Mouse (Mus musculus): ENCODE data around the gene Taf7l.

Taf7l gene

GRCm38 (mm10) chrX:134476290-134476689 is at the start of gene Taf7l:
Taf7l (minus strand) TSS chrX:134476490.
- in situ Hi-C loops (cut with MboI; ENCODE audit: low pct_unique_long_range_greater_than_20kb in 1 of 2, low sequenced_read_pairs in 2 of 2, unreplicated experiment in 1 of 2): no loop called here

GRCm38 (mm10) chrX:134525260-134525659 is 49.0 kb upstream of the Taf7l start:
- in situ Hi-C loops (cut with MboI; ENCODE audit: low pct_unique_long_range_greater_than_20kb in 1 of 2, low sequenced_read_pairs in 2 of 2, unreplicated experiment in 1 of 2): no loop called here

- in situ Hi-C loops (cut with MboI; ENCODE audit: low pct_unique_long_range_greater_than_20kb in 1 of 2, low sequenced_read_pairs in 2 of 2, unreplicated experiment in 1 of 2): loop anchor here in 1 of 2 experiments (25.0 kb wide), 1 partner anchor 386 kb away; no protein-coding TSS in a partner anchor
Measured at GRCm38 (mm10) chrX:134523772-134524171, 47.5 kb upstream of the Taf7l start.

GRCm38 (mm10) chrX:134509473-134509872 is 33.2 kb upstream of the Taf7l start:
- in situ Hi-C loops (cut with MboI; ENCODE audit: low pct_unique_long_range_greater_than_20kb in 1 of 2, low sequenced_read_pairs in 2 of 2, unreplicated experiment in 1 of 2): loop anchor here in 1 of 2 experiments (25.0 kb wide), 1 partner anchor 372 kb away; no protein-coding TSS in a partner anchor

- in situ Hi-C loops (cut with MboI; ENCODE audit: low pct_unique_long_range_greater_than_20kb in 1 of 2, low sequenced_read_pairs in 2 of 2, unreplicated experiment in 1 of 2): loop anchor here in 1 of 2 experiments (25.0 kb wide), 1 partner anchor 371 kb away; no protein-coding TSS in a partner anchor
Measured at GRCm38 (mm10) chrX:134507977-134508376, 31.7 kb upstream of the Taf7l start.

GRCm38 (mm10) chrX:134500651-134501050 is 24.4 kb upstream of the Taf7l start:
- in situ Hi-C loops (cut with MboI; ENCODE audit: low pct_unique_long_range_greater_than_20kb in 1 of 2, low sequenced_read_pairs in 2 of 2, unreplicated experiment in 1 of 2): loop anchor here in 1 of 2 experiments (25.0 kb wide), 1 partner anchor 363 kb away; no protein-coding TSS in a partner anchor

- in situ Hi-C loops (cut with MboI; ENCODE audit: low pct_unique_long_range_greater_than_20kb in 1 of 2, low sequenced_read_pairs in 2 of 2, unreplicated experiment in 1 of 2): no loop called here
Measured at GRCm38 (mm10) chrX:134481720-134482119, 5.4 kb upstream of the Taf7l start.

- in situ Hi-C loops (cut with MboI; ENCODE audit: low pct_unique_long_range_greater_than_20kb in 1 of 2, low sequenced_read_pairs in 2 of 2, unreplicated experiment in 1 of 2): no loop called here
Measured at GRCm38 (mm10) chrX:134474988-134475710, 1.1 kb downstream of the Taf7l start.

GRCm38 (mm10) chrX:134427307-134427706 is 49.0 kb downstream of the Taf7l start:
- in situ Hi-C loops (cut with MboI; ENCODE audit: low pct_unique_long_range_greater_than_20kb in 1 of 2, low sequenced_read_pairs in 2 of 2, unreplicated experiment in 1 of 2): no loop called here

GRCm38 (mm10) chrX:134426819-134427218 is 49.5 kb downstream of the Taf7l start:
- in situ Hi-C loops (cut with MboI; ENCODE audit: low pct_unique_long_range_greater_than_20kb in 1 of 2, low sequenced_read_pairs in 2 of 2, unreplicated experiment in 1 of 2): no loop called here

GRCm38 (mm10) chrX:134425798-134426197 is 50.5 kb downstream of the Taf7l start:
- in situ Hi-C loops (cut with MboI; ENCODE audit: low pct_unique_long_range_greater_than_20kb in 1 of 2, low sequenced_read_pairs in 2 of 2, unreplicated experiment in 1 of 2): no loop called here

GRCm38 (mm10) chrX:134424263-134424662 is 52.0 kb downstream of the Taf7l start:
- in situ Hi-C loops (cut with MboI; ENCODE audit: low pct_unique_long_range_greater_than_20kb in 1 of 2, low sequenced_read_pairs in 2 of 2, unreplicated experiment in 1 of 2): no loop called here

GRCm38 (mm10) chrX:134420097-134420496 is 56.2 kb downstream of the Taf7l start:
- in situ Hi-C loops (cut with MboI; ENCODE audit: low pct_unique_long_range_greater_than_20kb in 1 of 2, low sequenced_read_pairs in 2 of 2, unreplicated experiment in 1 of 2): no loop called here

GRCm38 (mm10) chrX:134412096-134412495 is 64.2 kb downstream of the Taf7l start:
- in situ Hi-C loops (cut with MboI; ENCODE audit: low pct_unique_long_range_greater_than_20kb in 1 of 2, low sequenced_read_pairs in 2 of 2, unreplicated experiment in 1 of 2): no loop called here
